Mouse (Mus musculus) large intestine, adult 2 months (tissue): ENCODE measurements around the gene Tor2a. TPM values are rescaled to one million over a fixed set of nuclear protein-coding genes. Genes with fewer than 3 reads are reported as not detected.

Experiments used
- DNase-seq: peaks from one replicate; pipeline ENCODE4 v3.0.0-alpha.2; 2012; ENCODE audit warnings: low read depth, low spot score
- WGBS: fragments of 180-500 bp; shearing (Covaris S2); methylation state at CpG from one replicate; pipeline ENCODE4 v1.1.7; 2018; 5-methylcytosine and 5-hydroxymethylcytosine counted together
- polyA plus RNA-seq: library from polyadenylated mRNA; depleted of rRNA; stranded (reverse); fragments of >200 nt; gene quantifications from 2 replicates; pipeline ENCODE4 v1.2.3, GENCODE M21; 2012; rRNA removed

Tor2a gene
- polyA plus RNA-seq, result 93.7 and 110 TPM in 2 replicates

- WGBS, result under 1% methylated on average over 66 of the region's 66 CpGs
- DNase-seq, result peak; percentile 89
Observed at GRCm38 (mm10) chr2:32757056-32757845, at the start of gene Tor2a. Gene Tor2a (plus strand): TSS chr2:32757234.

GRCm38 (mm10) chr2:32708643-32709042 is 48.4 kb upstream of the Tor2a start:
- WGBS, result 21% methylated on average over 3 of the region's 3 CpGs
- no peak for DNase-seq

GRCm38 (mm10) chr2:32709521-32710137 is 47.4 kb upstream of the Tor2a start:
- WGBS, result 86% methylated on average over 20 of the region's 20 CpGs
- DNase-seq, result no peak

GRCm38 (mm10) chr2:32710425-32710824 is 46.6 kb upstream of the Tor2a start:
- no peak for DNase-seq
- WGBS, result 74% methylated on average over 5 of the region's 5 CpGs

GRCm38 (mm10) chr2:32711301-32712056 is 45.6 kb upstream of the Tor2a start:
- WGBS, result 16% methylated on average over 9 of the region's 9 CpGs
- no peak for DNase-seq

GRCm38 (mm10) chr2:32712108-32712551 is 44.9 kb upstream of the Tor2a start:
- no peak for DNase-seq
- WGBS, result under 1% methylated on average over 41 of the region's 41 CpGs

GRCm38 (mm10) chr2:32712586-32712933 is 44.5 kb upstream of the Tor2a start:
- under 1% methylated on average over 44 of the region's 44 CpGs for WGBS
- no peak for DNase-seq

GRCm38 (mm10) chr2:32712934-32713817 is 43.9 kb upstream of the Tor2a start, which contains the start of gene Cdk9:
Gene Cdk9 (minus strand): TSS chr2:32713076.
- WGBS, result 1% methylated on average over 64 of the region's 79 CpGs
- DNase-seq, result peak; percentile 63

- DNase-seq, result no peak
Observed at GRCm38 (mm10) chr2:32714117-32714986, 42.7 kb upstream of the Tor2a start.

GRCm38 (mm10) chr2:32714987-32715425 is 42.0 kb upstream of the Tor2a start:
- WGBS, result 17% methylated on average over 4 of the region's 4 CpGs
- DNase-seq, result peak; percentile 77

More at GRCm38 (mm10) chr2:32714117-32714986, 42.7 kb upstream of the Tor2a start:
- WGBS, result 33% methylated on average over 11 of the region's 11 CpGs

GRCm38 (mm10) chr2:32718761-32719160 is 38.3 kb upstream of the Tor2a start:
- WGBS, result 75% methylated on average over 9 of the region's 9 CpGs

GRCm38 (mm10) chr2:32720053-32720452 is 37.0 kb upstream of the Tor2a start:
- WGBS, result 80% methylated on average over 3 of the region's 3 CpGs
- DNase-seq, result no peak

More at GRCm38 (mm10) chr2:32718761-32719160, 38.3 kb upstream of the Tor2a start:
- DNase-seq, result no peak

- DNase-seq, result no peak
- WGBS, result 53% methylated on average over 8 of the region's 8 CpGs
Observed at GRCm38 (mm10) chr2:32720681-32721229, 36.3 kb upstream of the Tor2a start, which contains the start of gene Sh2d3c. Gene Sh2d3c (plus strand): TSS chr2:32721055.

- WGBS, result 45% methylated on average over 6 of the region's 6 CpGs
- no peak for DNase-seq
Observed at GRCm38 (mm10) chr2:32722046-32722445, 35.0 kb upstream of the Tor2a start.

GRCm38 (mm10) chr2:32722581-32722980 is 34.5 kb upstream of the Tor2a start:
- no peak for DNase-seq
- WGBS, result 46% methylated on average over 3 of the region's 3 CpGs

- 95% methylated on average over 4 of the region's 4 CpGs for WGBS
- DNase-seq, result no peak
Observed at GRCm38 (mm10) chr2:32724149-32724548, 32.9 kb upstream of the Tor2a start.

GRCm38 (mm10) chr2:32724832-32725790 is 31.9 kb upstream of the Tor2a start:
- no peak for DNase-seq
- 64% methylated on average over 16 of the region's 16 CpGs for WGBS
